Mouse (Mus musculus): Measurements from ENCODE around the gene Glb1l2.

DNA sequence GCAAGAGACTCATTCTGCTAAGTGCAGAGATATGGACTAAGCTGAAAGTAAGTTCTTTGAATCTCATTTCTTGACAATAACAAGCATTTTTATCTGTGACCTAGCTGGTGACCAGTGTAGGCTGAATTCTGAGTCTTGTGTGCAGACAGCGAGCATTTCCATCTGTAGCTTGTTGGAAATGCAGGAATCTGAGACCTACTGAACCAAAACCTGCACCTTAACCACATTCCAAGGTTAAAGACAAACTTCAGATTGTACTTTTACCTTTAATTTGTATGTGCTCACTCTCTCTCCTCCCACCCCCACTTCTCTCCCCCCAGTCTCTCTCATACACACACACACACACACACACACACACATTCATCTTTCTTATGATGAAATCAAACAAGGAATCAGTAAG lies 7.5 kb downstream of the Glb1l2 start:
- TF ChIP-seq POLR2A (IDR thresholded peaks at IDR 0.05; ENCODE audit: low read depth, low read length) (no peak), CTCF (IDR thresholded peaks at IDR 0.05; ENCODE audit: extremely low read depth, insufficient read length, insufficient replicate concordance, low read depth, low read length) (no peak)
